Mouse (Mus musculus): ENCODE data around the gene Acvr2b. TPM values are rescaled to one million over a fixed set of nuclear protein-coding genes. Genes with fewer than 3 reads are reported as not detected.

Acvr2b gene
- polyA plus RNA-seq, 1 experiment from 2014 or later = 18.1 TPM

GRCm38 (mm10) chr9:119444738-119445429 lies 43.0 kb downstream of the Acvr2b start, which contains the start of gene Exog:
Gene Exog, plus strand, starts transcription at chr9:119444943.
- peak; percentile 96 for ATAC-seq (ENCODE audit: low read depth)
- under 1% methylated on average over 40 of the region's 52 CpGs for WGBS
- Histone ChIP-seq H3K36me3 (ENCODE audit: control insufficient read depth, insufficient read depth, low read length) (peaks cover 37% of the 10 kb centered on the region), H3K27ac (replicated peaks; ENCODE audit: low read depth, low read length) (peak within 1 kb of the TSS; percentile 88), H3K4me1 (ENCODE audit: control insufficient read depth, insufficient read depth, low read length) (peaks cover 7% of the 10 kb centered on the region), H3K27me3 (replicated peaks; ENCODE audit: control insufficient read depth, insufficient read depth, low read length) (no peaks in the 10 kb centered on the region), H3K4me2 (ENCODE audit: low read depth, low read length) (peak within 1 kb of the TSS; percentile 88), H3K9ac (ENCODE audit: low read depth, low read length) (peak within 1 kb of the TSS; percentile 92), H3K4me3 (ENCODE audit: low read depth, low read length) (peak within 1 kb of the TSS; percentile 85), H3K9me3 (ENCODE audit: control insufficient read depth, low read length) (no peaks in the 10 kb centered on the region)
- peak; percentile 97 for DNase-seq (ENCODE audit: low spot score)

GRCm38 (mm10) chr9:119445737-119446136 lies 43.8 kb downstream of the Acvr2b start:
- Histone ChIP-seq H3K4me1 (ENCODE audit: control insufficient read depth, insufficient read depth, low read length) (peaks cover 7% of the 10 kb centered on the region), H3K27ac (replicated peaks; ENCODE audit: low read depth, low read length) (no peak overlapping the region), H3K4me3 (ENCODE audit: low read depth, low read length) (peak overlapping the region; percentile 85), H3K36me3 (ENCODE audit: control insufficient read depth, insufficient read depth, low read length) (peaks cover 46% of the 10 kb centered on the region), H3K9ac (ENCODE audit: low read depth, low read length) (peak overlapping the region; percentile 92), H3K4me2 (ENCODE audit: low read depth, low read length) (peak overlapping the region; percentile 88), H3K27me3 (replicated peaks; ENCODE audit: control insufficient read depth, insufficient read depth, low read length) (no peaks in the 10 kb centered on the region), H3K9me3 (ENCODE audit: control insufficient read depth, low read length) (no peaks in the 10 kb centered on the region)
- DNase-seq (ENCODE audit: low spot score) (no peak), ATAC-seq (ENCODE audit: low read depth) (no peak)
- WGBS = 33% methylated on average over 6 of the region's 6 CpGs

GRCm38 (mm10) chr9:119455967-119456366 lies 54.0 kb downstream of the Acvr2b start:
- no peak overlapping the region for H3K4me2 ChIP-seq (ENCODE audit: low read depth, low read length)
- H3K9me3 ChIP-seq (ENCODE audit: control insufficient read depth, low read length) = no peaks in the 10 kb centered on the region
- H3K36me3 ChIP-seq (ENCODE audit: control insufficient read depth, insufficient read depth, low read length) = peaks cover 44% of the 10 kb centered on the region
- no peak for ATAC-seq (ENCODE audit: low read depth)
- no peak overlapping the region for H3K27ac ChIP-seq (replicated peaks; ENCODE audit: low read depth, low read length)
- DNase-seq (ENCODE audit: low spot score) = no peak
- H3K4me3 ChIP-seq (ENCODE audit: low read depth, low read length) = no peak overlapping the region
- WGBS = 91% methylated on average over 14 of the region's 14 CpGs
- H3K27me3 ChIP-seq (replicated peaks; ENCODE audit: control insufficient read depth, insufficient read depth, low read length) = no peaks in the 10 kb centered on the region
- no peaks in the 10 kb centered on the region for H3K4me1 ChIP-seq (ENCODE audit: control insufficient read depth, insufficient read depth, low read length)
- no peak overlapping the region for H3K9ac ChIP-seq (ENCODE audit: low read depth, low read length)

GRCm38 (mm10) chr9:119457122-119457521 lies 55.2 kb downstream of the Acvr2b start:
- WGBS = 88% methylated on average over 14 of the region's 14 CpGs
- no peak for ATAC-seq (ENCODE audit: low read depth)
- no peak for DNase-seq (ENCODE audit: low spot score)
- H3K36me3 ChIP-seq (ENCODE audit: control insufficient read depth, insufficient read depth, low read length) = peaks cover 38% of the 10 kb centered on the region
- no peaks in the 10 kb centered on the region for H3K4me1 ChIP-seq (ENCODE audit: control insufficient read depth, insufficient read depth, low read length)
- no peaks in the 10 kb centered on the region for H3K9me3 ChIP-seq (ENCODE audit: control insufficient read depth, low read length)
- H3K9ac ChIP-seq (ENCODE audit: low read depth, low read length) = no peak overlapping the region
- no peak overlapping the region for H3K27ac ChIP-seq (replicated peaks; ENCODE audit: low read depth, low read length)
- no peak overlapping the region for H3K4me2 ChIP-seq (ENCODE audit: low read depth, low read length)
- H3K4me3 ChIP-seq (ENCODE audit: low read depth, low read length) = no peak overlapping the region
- no peaks in the 10 kb centered on the region for H3K27me3 ChIP-seq (replicated peaks; ENCODE audit: control insufficient read depth, insufficient read depth, low read length)

- H3K4me2 ChIP-seq (ENCODE audit: low read depth, low read length) = no peak overlapping the region
- DNase-seq (ENCODE audit: low spot score) (peak; percentile 76), ATAC-seq (ENCODE audit: low read depth) (peak; percentile 61; the same call in 1 of the 2 replicates)
- H3K36me3 ChIP-seq (ENCODE audit: control insufficient read depth, insufficient read depth, low read length) = peaks cover 58% of the 10 kb centered on the region
- no peak overlapping the region for H3K9ac ChIP-seq (ENCODE audit: low read depth, low read length)
- no peaks in the 10 kb centered on the region for H3K9me3 ChIP-seq (ENCODE audit: control insufficient read depth, low read length)
- H3K4me1 ChIP-seq (ENCODE audit: control insufficient read depth, insufficient read depth, low read length) = no peaks in the 10 kb centered on the region
- H3K27me3 ChIP-seq (replicated peaks; ENCODE audit: control insufficient read depth, insufficient read depth, low read length) = no peaks in the 10 kb centered on the region
- 40% methylated on average over 8 of the region's 8 CpGs for WGBS
- H3K4me3 ChIP-seq (ENCODE audit: low read depth, low read length) = no peak overlapping the region
- H3K27ac ChIP-seq (replicated peaks; ENCODE audit: low read depth, low read length) = no peak overlapping the region
Observed at GRCm38 (mm10) chr9:119460410-119460809, 58.5 kb downstream of the Acvr2b start.

- no peak for DNase-seq (ENCODE audit: low spot score)
- no peak for ATAC-seq (ENCODE audit: low read depth)
- H3K9ac ChIP-seq (ENCODE audit: low read depth, low read length) = no peak overlapping the region
- no peak overlapping the region for H3K27ac ChIP-seq (replicated peaks; ENCODE audit: low read depth, low read length)
- H3K4me3 ChIP-seq (ENCODE audit: low read depth, low read length) = no peak overlapping the region
- H3K9me3 ChIP-seq (ENCODE audit: control insufficient read depth, low read length) = no peaks in the 10 kb centered on the region
- no peak overlapping the region for H3K4me2 ChIP-seq (ENCODE audit: low read depth, low read length)
- WGBS = 97% methylated on average over 6 of the region's 6 CpGs
- H3K4me1 ChIP-seq (ENCODE audit: control insufficient read depth, insufficient read depth, low read length) = no peaks in the 10 kb centered on the region
- H3K27me3 ChIP-seq (replicated peaks; ENCODE audit: control insufficient read depth, insufficient read depth, low read length) = no peaks in the 10 kb centered on the region
- peaks cover 56% of the 10 kb centered on the region for H3K36me3 ChIP-seq (ENCODE audit: control insufficient read depth, insufficient read depth, low read length)
Observed at GRCm38 (mm10) chr9:119465056-119465455, 63.1 kb downstream of the Acvr2b start.

GRCm38 (mm10) chr9:119465595-119465994 lies 63.7 kb downstream of the Acvr2b start:
- Histone ChIP-seq H3K9ac (ENCODE audit: low read depth, low read length) (no peak overlapping the region), H3K4me3 (ENCODE audit: low read depth, low read length) (no peak overlapping the region), H3K27ac (replicated peaks; ENCODE audit: low read depth, low read length) (no peak overlapping the region), H3K9me3 (ENCODE audit: control insufficient read depth, low read length) (no peaks in the 10 kb centered on the region), H3K4me2 (ENCODE audit: low read depth, low read length) (no peak overlapping the region), H3K36me3 (ENCODE audit: control insufficient read depth, insufficient read depth, low read length) (peaks cover 56% of the 10 kb centered on the region), H3K4me1 (ENCODE audit: control insufficient read depth, insufficient read depth, low read length) (no peaks in the 10 kb centered on the region), H3K27me3 (replicated peaks; ENCODE audit: control insufficient read depth, insufficient read depth, low read length) (no peaks in the 10 kb centered on the region)
- DNase-seq (ENCODE audit: low spot score) = peak; percentile 78
- peak; percentile 82 for ATAC-seq (ENCODE audit: low read depth)
- 72% methylated on average over 7 of the region's 7 CpGs for WGBS

- Histone ChIP-seq H3K9me3 (ENCODE audit: control insufficient read depth, low read length) (no peaks in the 10 kb centered on the region), H3K4me2 (ENCODE audit: low read depth, low read length) (no peak overlapping the region), H3K27ac (replicated peaks; ENCODE audit: low read depth, low read length) (no peak overlapping the region), H3K27me3 (replicated peaks; ENCODE audit: control insufficient read depth, insufficient read depth, low read length) (no peaks in the 10 kb centered on the region), H3K9ac (ENCODE audit: low read depth, low read length) (no peak overlapping the region), H3K4me1 (ENCODE audit: control insufficient read depth, insufficient read depth, low read length) (no peaks in the 10 kb centered on the region), H3K4me3 (ENCODE audit: low read depth, low read length) (no peak overlapping the region), H3K36me3 (ENCODE audit: control insufficient read depth, insufficient read depth, low read length) (peaks cover 25% of the 10 kb centered on the region)
- DNase-seq (ENCODE audit: low spot score) (no peak), ATAC-seq (ENCODE audit: low read depth) (no peak)
- WGBS = 75% methylated on average over 8 of the region's 8 CpGs
Observed at GRCm38 (mm10) chr9:119469691-119470353, 67.9 kb downstream of the Acvr2b start.
